Mouse (Mus musculus): Measurements from ENCODE around the gene Plcxd3. TPM values are rescaled to one million over a fixed set of nuclear protein-coding genes. Genes with fewer than 3 reads are reported as not detected.
A peak's percentile ranks its signal among the peaks of the same experiment; 100 is the strongest.

Plcxd3 gene
- total and polyA plus RNA-seq, 3 experiments = 0.08 TPM; not detected in 2

- no peak overlapping the region for H3K4me2 ChIP-seq (ENCODE audit: insufficient read depth, low read depth, poor library complexity, severe bottlenecking)
- H3K4me3 ChIP-seq (replicated peaks in 1 of 3; ENCODE audit: low read depth in 2 of 3, low read length in 2 of 3, poor library complexity in 1 of 3) = no peak overlapping the region
- H3K9ac ChIP-seq (ENCODE audit: insufficient read depth, low read depth) = no peak overlapping the region
- in situ Hi-C loops (cut with MboI; ENCODE audit: low pct_ligation_motif_present, low pct_unique_long_range_greater_than_20kb, low sequenced_read_pairs) = no loop called here
- no peaks in the 10 kb centered on the region for H3K4me1 ChIP-seq (ENCODE audit: control insufficient read depth in 1 of 2, insufficient read depth in 2 of 2)
- no peak overlapping the region for H3K27ac ChIP-seq (ENCODE audit: insufficient read depth, low read depth)
- dilution Hi-C loops (cut with MboI; ENCODE audit: extremely low pct_ligation_motif_present, extremely low pct_unique_long_range_greater_than_20kb, low sequenced_read_pairs) = no loop called here
- peak; percentile 17 for DNase-seq (ENCODE audit: extremely low read depth)
- H3K27me3 ChIP-seq (replicated peaks) = no peaks in the 10 kb centered on the region
- H3K9me3 ChIP-seq (replicated peaks; ENCODE audit: low read length) = no peaks in the 10 kb centered on the region
- no peaks in the 10 kb centered on the region for H3K79me2 ChIP-seq (replicated peaks; ENCODE audit: control insufficient read depth, extremely low read depth, insufficient read depth, poor library complexity, severe bottlenecking)
- TF ChIP-seq JUND (conservative IDR thresholded peaks at IDR 0.05; ENCODE audit: low read depth, low read length) = peak; percentile 50; the same call in 1 of the 2 replicates
- TF ChIP-seq CHD2 (IDR thresholded peaks at IDR 0.05; ENCODE audit: low read length) = no peak
- TF ChIP-seq USF1 (IDR thresholded peaks at IDR 0.05; ENCODE audit: low read depth, low read length) = no peak
- peak; percentile 38; the same call in 1 of the 2 replicates for TF ChIP-seq BHLHE40 (IDR thresholded peaks at IDR 0.05; ENCODE audit: low read depth, low read length)
- TF ChIP-seq JUN (IDR thresholded peaks at IDR 0.05; ENCODE audit: insufficient read depth, low read depth, low read length) = peak; percentile 32; the same call in 1 of the 2 replicates
- no peak for TF ChIP-seq TBP (conservative IDR thresholded peaks at IDR 0.05; ENCODE audit: low read depth, low read length)
- TF ChIP-seq MEF2A (IDR thresholded peaks at IDR 0.05; ENCODE audit: borderline replicate concordance, low read depth, low read length) = peak; percentile 35; the same call in 1 of the 2 replicates
- TF ChIP-seq EP300 (IDR thresholded peaks at IDR 0.05; ENCODE audit: low read length) = peak; percentile 55
- TF ChIP-seq GABPA (IDR thresholded peaks at IDR 0.05; ENCODE audit: insufficient replicate concordance, low read depth, low read length) = no peak
- TF ChIP-seq ETS1 (conservative IDR thresholded peaks at IDR 0.05; ENCODE audit: low read depth, low read length) = peak; percentile 28; the same call in 1 of the 2 replicates
- peak; percentile 81 for TF ChIP-seq IRF4 (IDR thresholded peaks at IDR 0.05; ENCODE audit: low read depth, low read length)
- H3K36me3 ChIP-seq (replicated peaks in 1 of 2; ENCODE audit: control insufficient read depth in 1 of 2, insufficient read depth in 1 of 2, low read length in 1 of 2) = no peaks in the 10 kb centered on the region
Measured at GRCm38 (mm10) chr15:4533700-4534099, 158.4 kb downstream of the Plcxd3 start.

GRCm38 (mm10) chr15:4559121-4559520, 183.8 kb downstream of the Plcxd3 start:
- Histone ChIP-seq H3K36me3 (replicated peaks in 1 of 2; ENCODE audit: control insufficient read depth in 1 of 2, insufficient read depth in 1 of 2, low read length in 1 of 2) (no peaks in the 10 kb centered on the region), H3K4me3 (replicated peaks in 1 of 3; ENCODE audit: low read depth in 2 of 3, low read length in 2 of 3, poor library complexity in 1 of 3) (no peak overlapping the region), H3K4me1 (ENCODE audit: control insufficient read depth in 1 of 2, insufficient read depth in 2 of 2) (peaks cover 0 to 10% of the 10 kb centered on the region in 2 experiments; a peak in 2 of 4 replicates), H3K9me3 (replicated peaks; ENCODE audit: low read length) (no peaks in the 10 kb centered on the region), H3K4me2 (ENCODE audit: insufficient read depth, low read depth, poor library complexity, severe bottlenecking) (no peak overlapping the region), H3K27me3 (replicated peaks) (no peaks in the 10 kb centered on the region), H3K79me2 (replicated peaks; ENCODE audit: control insufficient read depth, extremely low read depth, insufficient read depth, poor library complexity, severe bottlenecking) (no peaks in the 10 kb centered on the region), H3K9ac (ENCODE audit: insufficient read depth, low read depth) (no peak overlapping the region), H3K27ac (ENCODE audit: insufficient read depth, low read depth) (no peak overlapping the region)
- DNase-seq (ENCODE audit: extremely low read depth) = no peak
- dilution Hi-C loops (cut with MboI; ENCODE audit: extremely low pct_ligation_motif_present, extremely low pct_unique_long_range_greater_than_20kb, low sequenced_read_pairs) (no loop called here), in situ Hi-C loops (cut with MboI; ENCODE audit: low pct_ligation_motif_present, low pct_unique_long_range_greater_than_20kb, low sequenced_read_pairs) (no loop called here)
- TF ChIP-seq NELFE (IDR thresholded peaks at IDR 0.05; ENCODE audit: low read depth, low read length) (no peak), NRF1 (IDR thresholded peaks at IDR 0.05; ENCODE audit: low read depth, low read length) (no peak), POLR2AphosphoS2 (IDR thresholded peaks at IDR 0.05; ENCODE audit: low read depth, low read length) (no peak), RCOR1 (conservative IDR thresholded peaks at IDR 0.05; ENCODE audit: low read depth, low read length) (no peak), UBTF (IDR thresholded peaks at IDR 0.05; ENCODE audit: low read depth, low read length) (no peak), JUN (IDR thresholded peaks at IDR 0.05; ENCODE audit: insufficient read depth, low read depth, low read length) (no peak), USF2 (conservative IDR thresholded peaks at IDR 0.05; ENCODE audit: low read depth, low read length) (no peak), CTCF (conservative IDR thresholded peaks at IDR 0.05 in 1 of 2, IDR thresholded peaks at IDR 0.05 in 1 of 2; ENCODE audit: low read depth in 2 of 2, low read length in 2 of 2) (no peak), HCFC1 (IDR thresholded peaks at IDR 0.05; ENCODE audit: low read depth, low read length) (no peak), ZKSCAN1 (IDR thresholded peaks at IDR 0.05; ENCODE audit: borderline replicate concordance, low read depth, low read length) (no peak), GABPA (IDR thresholded peaks at IDR 0.05; ENCODE audit: insufficient replicate concordance, low read depth, low read length) (no peak), ELF1 (IDR thresholded peaks at IDR 0.05; ENCODE audit: low read depth, low read length) (no peak), ETS1 (conservative IDR thresholded peaks at IDR 0.05; ENCODE audit: low read depth, low read length) (no peak)
